Mouse (Mus musculus) heart, postnatal 0 days (tissue): Measurements from ENCODE around the gene Nlgn2.

Source experiments
- CTCF ChIP-seq: IDR thresholded peaks from 2 replicates; pipeline ENCODE4 v1.5.1; 2016; ENCODE audit warnings: antibody characterized with exemption, control low read depth, low read depth
- EP300 ChIP-seq: IDR thresholded peaks from 2 replicates; pipeline ENCODE4 v1.6.1; 2016; ENCODE audit warnings: antibody characterized with exemption, low read depth

DNA sequence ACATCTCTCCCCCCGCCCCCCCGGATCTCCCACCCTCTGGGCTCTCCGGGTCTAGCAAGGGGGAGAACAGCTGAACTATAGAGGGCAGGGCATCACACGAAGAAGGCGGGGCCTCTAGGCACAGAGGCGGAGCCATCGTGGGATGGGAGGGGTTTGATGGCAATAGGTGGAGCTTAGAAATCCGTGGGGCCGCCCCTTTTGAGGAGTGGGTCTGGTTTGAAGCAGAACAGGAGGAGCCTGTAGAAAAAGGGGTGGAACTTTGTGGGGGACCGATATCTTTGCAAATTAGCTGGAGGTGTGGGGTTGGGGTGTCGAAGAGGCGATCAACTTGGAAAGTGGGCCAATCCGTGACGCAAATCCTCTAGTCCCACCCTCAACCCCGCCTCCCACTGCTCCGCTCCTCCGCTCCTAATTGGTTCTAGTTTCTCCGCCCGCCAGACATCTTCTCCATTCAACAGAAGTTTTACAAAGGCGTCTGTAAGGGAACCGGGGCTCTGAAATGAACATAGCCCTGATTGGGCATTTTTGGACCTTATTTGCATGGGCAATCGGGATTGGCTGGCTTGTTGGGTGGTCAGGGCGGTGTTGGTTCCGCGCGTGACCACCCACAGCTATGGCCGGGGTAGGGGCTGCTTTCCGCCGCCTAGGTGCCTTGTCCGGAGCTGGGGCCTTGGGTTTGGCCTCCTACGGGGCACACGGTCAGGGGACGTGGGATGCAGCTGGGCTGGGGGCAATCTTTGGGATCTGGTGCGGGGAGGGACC, 549 bp upstream of the Nlgn2 start, which contains the start of gene Tmem256:
- TF ChIP-seq EP300 (peak; percentile 75), CTCF (0 out of 2 replicates have a peak, but pooled peaks have one; percentile 1)
